Mouse (Mus musculus) midbrain, embryonic 10.5 days (tissue): ENCODE data around the gene Zranb1. TPM values are rescaled to one million over a fixed set of nuclear protein-coding genes. Genes with fewer than 3 reads are reported as not detected.

Experiments used
- DNase-seq: peaks from one replicate; pipeline ENCODE4 v3.0.0-alpha.2; 2017; ENCODE audit warnings: low spot score
- H3K27ac ChIP-seq: fragments of 300-500 bp; sonication (generic); replicated peaks from 2 replicates; pipeline ENCODE4 v1.5.1; 2016; ENCODE audit warnings: mild to moderate bottlenecking
- H3K27me3 ChIP-seq: fragments of 300-500 bp; sonication (generic); 2 replicates; pipeline ENCODE4 v1.6.1; 2016; ENCODE audit warnings: low read depth, mild to moderate bottlenecking; ENCODE audit not compliant: poor library complexity, severe bottlenecking
- H3K36me3 ChIP-seq: fragments of 300-500 bp; sonication (generic); 2 replicates; pipeline ENCODE4 v1.6.1; 2016; ENCODE audit warnings: mild to moderate bottlenecking, moderate library complexity
- H3K4me1 ChIP-seq: fragments of 300-500 bp; sonication (generic); 2 replicates; pipeline ENCODE4 v1.6.1; 2016
- H3K4me3 ChIP-seq: fragments of 300-500 bp; sonication (generic); 2 replicates; pipeline ENCODE4 v1.5.1; 2016; ENCODE audit warnings: mild to moderate bottlenecking, moderate library complexity
- H3K9me3 ChIP-seq: fragments of 300-500 bp; sonication (generic); replicated peaks from 2 replicates; pipeline ENCODE4 v1.6.1; 2016; ENCODE audit warnings: mild to moderate bottlenecking
- WGBS: fragments of 180-500 bp; shearing (Covaris S2); methylation state at CpG from one replicate; pipeline ENCODE4 v1.1.7; 2016; 5-methylcytosine and 5-hydroxymethylcytosine counted together
- polyA plus RNA-seq: library from polyadenylated mRNA; unstranded; fragments of >200 nt; fragmentation: Nextera tagmentation; extraction: Ambion mirVana; gene quantifications from 2 replicates; pipeline ENCODE4 v1.2.1, GENCODE M21; 2016

Gene Zranb1
- polyA plus RNA-seq, 1 experiment from 2014 or later = 8.1 TPM

DNA sequence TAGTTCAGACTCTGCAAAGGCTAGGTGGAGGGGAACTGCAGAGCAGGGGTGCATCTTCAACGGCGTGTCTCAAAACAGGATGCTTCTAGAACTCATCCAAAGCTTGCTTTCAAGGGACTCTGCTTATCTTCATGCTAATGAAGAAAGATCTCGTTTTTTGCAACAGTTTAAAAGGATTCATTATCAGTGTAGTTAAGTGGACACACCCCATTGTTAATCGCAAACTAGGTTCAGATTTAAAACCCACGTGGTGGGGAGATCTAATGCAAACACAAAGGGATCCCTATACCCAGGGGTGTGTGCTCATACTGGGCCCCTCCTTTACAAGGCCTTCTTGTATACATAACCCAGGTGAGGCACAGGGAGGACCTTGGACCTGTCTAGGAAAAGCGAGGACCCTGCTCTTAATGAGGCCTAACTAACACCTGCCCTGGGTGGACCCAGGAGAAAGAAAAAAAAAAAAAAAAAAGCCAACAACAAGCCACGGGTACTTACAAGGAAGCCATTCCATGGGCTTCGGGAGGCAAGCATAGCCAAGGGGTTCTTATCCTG, 98.6 kb downstream of the Zranb1 start:
- no peak overlapping the region for H3K4me3 ChIP-seq
- H3K9me3 ChIP-seq = no peaks in the 10 kb centered on the region
- no peaks in the 10 kb centered on the region for H3K27me3 ChIP-seq
- H3K27ac ChIP-seq = no peak overlapping the region
- WGBS = 85% methylated on average over 8 of the region's 8 CpGs
- H3K36me3 ChIP-seq = 0 out of 2 replicates have a peak, but pooled peaks cover 6% of the 10 kb centered on the region
- DNase-seq = no peak
- H3K4me1 ChIP-seq = peaks cover 61% of the 10 kb centered on the region

DNA sequence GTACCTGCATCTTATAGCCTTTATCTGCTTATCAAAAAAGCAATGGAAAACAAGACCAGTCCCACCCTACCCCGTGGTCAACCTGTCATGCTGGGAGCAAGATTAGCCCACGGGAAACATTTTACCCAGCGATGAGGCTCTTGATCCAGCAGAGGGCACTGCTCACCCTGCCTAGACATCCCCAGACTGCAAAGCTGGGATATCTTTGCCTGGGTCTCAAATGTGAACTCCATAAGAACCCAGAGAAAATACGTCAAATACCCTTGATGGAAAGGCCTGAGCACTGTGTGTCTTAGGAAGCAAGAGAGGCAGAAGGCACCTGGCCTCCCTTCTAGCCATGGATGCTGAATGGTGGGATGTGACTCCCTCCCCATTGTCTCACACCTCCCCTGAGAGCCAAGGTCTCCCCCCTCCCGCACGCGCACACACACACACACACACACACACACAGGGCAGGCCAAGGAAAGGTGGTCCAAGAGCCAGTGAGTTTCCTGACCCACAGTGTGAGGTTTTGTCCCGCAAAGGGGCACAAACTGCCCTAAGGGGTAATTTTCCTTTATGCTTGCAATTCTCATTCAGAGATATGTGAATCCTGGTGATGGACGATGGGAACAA, 101.8 kb downstream of the Zranb1 start:
- no peak overlapping the region for H3K4me3 ChIP-seq
- H3K27ac ChIP-seq = peak overlapping the region; percentile 70
- H3K9me3 ChIP-seq = no peaks in the 10 kb centered on the region
- 52% methylated on average over 9 of the region's 9 CpGs for WGBS
- 0 out of 2 replicates have a peak, but pooled peaks cover 6% of the 10 kb centered on the region for H3K36me3 ChIP-seq
- no peaks in the 10 kb centered on the region for H3K27me3 ChIP-seq
- peak; percentile 65 for DNase-seq
- peaks cover 63% of the 10 kb centered on the region for H3K4me1 ChIP-seq

DNA sequence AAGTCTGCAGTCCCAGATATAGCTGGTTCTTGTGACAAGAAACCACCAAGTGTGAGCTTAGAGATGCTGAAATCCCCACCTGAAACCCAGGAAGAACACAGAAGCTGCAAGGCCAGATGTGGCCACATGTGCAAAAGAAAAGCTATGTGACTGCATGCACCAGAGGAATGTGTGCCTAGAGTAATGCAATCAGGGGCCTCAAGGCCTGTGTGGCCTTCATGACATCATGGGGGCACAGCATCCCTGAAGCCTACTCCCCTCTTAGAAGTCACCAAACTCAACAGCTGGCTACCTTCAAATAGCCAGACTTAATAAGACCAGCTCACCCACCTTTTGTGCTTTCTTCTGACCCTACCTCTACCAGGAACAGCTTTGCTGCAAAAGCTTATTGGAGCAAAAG, 105.0 kb downstream of the Zranb1 start:
- no peak for DNase-seq
- H3K4me1 ChIP-seq = peaks cover 86% of the 10 kb centered on the region
- H3K27ac ChIP-seq = peak overlapping the region; percentile 40; the same call in 1 of the 2 replicates
- no peaks in the 10 kb centered on the region for H3K9me3 ChIP-seq
- H3K4me3 ChIP-seq = no peak overlapping the region
- H3K27me3 ChIP-seq = no peaks in the 10 kb centered on the region
- peaks cover 3% of the 10 kb centered on the region; the same call in 1 of the 2 replicates for H3K36me3 ChIP-seq

Other genes starting within 250 kb of the Zranb1 start
- 23.1 and 25.0 TPM in 2 replicates for gene Fam53b, start 117.3 kb upstream of the Zranb1 start, polyA plus RNA-seq
- gene Eef1akmt2, start 78.5 kb upstream of the Zranb1 start, polyA plus RNA-seq = 80.7 and 82.0 TPM in 2 replicates
- 36.2 and 36.6 TPM in 2 replicates for gene Abraxas2, start 71.9 kb upstream of the Zranb1 start, polyA plus RNA-seq
- gene Fgfr2, start 192.2 kb downstream of the Zranb1 start, polyA plus RNA-seq = 97.0 and 99.3 TPM in 2 replicates
- 113 and 118 TPM in 2 replicates for gene Ctbp2, start 193.2 kb downstream of the Zranb1 start, polyA plus RNA-seq